Mouse (Mus musculus) megakaryocyte, embryonic 14.5 days (primary cell): ENCODE measurements around the gene Sds. TPM values are rescaled to one million over a fixed set of nuclear protein-coding genes. Genes with fewer than 3 reads are reported as not detected.

ENCODE experiments used
- H3K27me3 ChIP-seq: replicated peaks from 2 replicates; pipeline ENCODE3; 2012; ENCODE audit warnings: inconsistent platforms
- H3K36me3 ChIP-seq: replicated peaks from 2 replicates; pipeline ENCODE3; 2012; ENCODE audit warnings: low read length, inconsistent platforms, mixed read lengths
- H3K4me1 ChIP-seq: 2 replicates; pipeline ENCODE4 v1.6.1; 2012; ENCODE audit warnings: inconsistent platforms
- H3K4me3 ChIP-seq: replicated peaks from 2 replicates; pipeline ENCODE3; 2012; ENCODE audit warnings: moderate library complexity, mild to moderate bottlenecking, inconsistent platforms
- H3K9me3 ChIP-seq: 2 replicates; pipeline ENCODE4 v1.6.1; 2012; ENCODE audit warnings: inconsistent platforms
- FLI1 ChIP-seq: IDR thresholded peaks from 2 replicates; pipeline ENCODE4 v1.6.1; 2012; ENCODE audit warnings: low read length, inconsistent platforms, mixed read lengths
- GATA1 ChIP-seq: IDR thresholded peaks from 3 replicates; pipeline ENCODE4 v1.6.1; 2012; ENCODE audit warnings: mixed read lengths, low read length, inconsistent platforms, borderline replicate concordance
- polyA plus RNA-seq: library from polyadenylated mRNA; stranded (reverse); fragments of >175 nt; gene quantifications from 2 replicates; pipeline ENCODE4 v1.2.3, GENCODE M21; 2012; ENCODE audit warnings: low replicate concordance; ENCODE audit not compliant: insufficient read depth

Sds gene
- polyA plus RNA-seq, 1 experiment: not detected

DNA sequence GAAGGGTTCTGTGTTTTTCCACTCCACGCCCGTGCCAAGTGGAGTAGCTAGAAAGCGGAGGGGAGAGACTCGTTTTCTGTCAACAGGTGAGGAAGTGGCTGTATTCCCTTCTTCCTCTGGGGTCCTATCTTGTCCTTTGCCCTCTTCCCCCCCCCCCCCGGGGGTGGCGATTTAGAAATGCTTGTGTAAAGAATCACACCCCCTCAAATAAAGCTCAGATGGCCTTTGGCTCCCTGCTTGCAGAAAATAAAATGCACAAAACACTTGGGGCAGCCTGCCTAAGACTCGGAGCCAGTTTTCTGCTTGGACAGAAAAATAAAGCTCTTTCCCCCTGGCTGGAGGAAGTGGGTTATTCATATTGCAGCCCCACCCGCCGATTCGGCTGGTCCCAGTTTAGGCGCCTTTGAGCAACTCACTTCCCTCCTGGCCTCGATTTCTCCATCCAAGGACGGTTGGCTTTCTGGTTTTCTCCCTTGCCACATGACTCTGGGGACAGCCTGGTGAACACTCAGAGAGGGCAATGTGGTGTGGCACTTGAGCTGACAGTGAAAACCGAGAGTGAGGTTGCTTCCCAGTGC, 35.4 kb downstream of the Sds start:
- Histone ChIP-seq H3K27me3 (peaks cover 2% of the 10 kb centered on the region), H3K4me3 (peak overlapping the region; percentile 92), H3K9me3 (peaks cover 3% of the 10 kb centered on the region), H3K36me3 (peaks cover 30% of the 10 kb centered on the region), H3K4me1 (peaks cover 67% of the 10 kb centered on the region)
- TF ChIP-seq FLI1 (no peak), GATA1 (no peak)

DNA sequence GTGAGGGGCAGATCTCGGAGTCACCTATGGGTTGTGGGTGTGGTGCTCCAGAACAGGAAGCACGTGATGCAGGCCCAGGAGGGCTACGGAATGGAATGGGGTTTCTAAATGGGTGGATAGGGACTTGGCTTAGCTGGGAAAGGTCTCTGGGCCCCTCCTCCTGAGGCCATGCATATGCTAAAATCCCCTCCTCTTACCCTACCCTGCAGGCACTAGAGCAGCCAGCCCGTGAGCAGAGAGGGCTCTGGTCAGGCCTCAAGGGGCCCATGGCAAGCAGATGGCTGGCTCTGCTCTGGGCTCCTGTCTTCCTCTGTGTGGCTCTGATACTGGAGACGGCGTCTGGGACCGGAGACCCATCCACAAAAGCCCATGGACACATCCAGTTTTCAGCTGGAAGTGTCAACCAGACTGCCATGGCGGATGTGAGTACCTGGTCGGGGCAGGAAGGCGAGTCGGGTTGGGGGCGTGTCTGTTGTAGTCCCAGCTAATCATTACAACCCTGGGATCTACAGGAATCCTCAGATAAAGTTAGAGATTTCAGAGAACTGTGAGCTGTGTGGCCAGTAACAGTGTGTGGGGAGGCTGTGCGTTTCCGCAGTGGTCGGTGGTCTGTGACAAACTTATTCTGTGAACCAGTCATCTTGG, 36.7 kb downstream of the Sds start:
- Histone ChIP-seq H3K4me3 (peak overlapping the region; percentile 14), H3K36me3 (peaks cover 30% of the 10 kb centered on the region), H3K4me1 (peaks cover 80% of the 10 kb centered on the region)

DNA sequence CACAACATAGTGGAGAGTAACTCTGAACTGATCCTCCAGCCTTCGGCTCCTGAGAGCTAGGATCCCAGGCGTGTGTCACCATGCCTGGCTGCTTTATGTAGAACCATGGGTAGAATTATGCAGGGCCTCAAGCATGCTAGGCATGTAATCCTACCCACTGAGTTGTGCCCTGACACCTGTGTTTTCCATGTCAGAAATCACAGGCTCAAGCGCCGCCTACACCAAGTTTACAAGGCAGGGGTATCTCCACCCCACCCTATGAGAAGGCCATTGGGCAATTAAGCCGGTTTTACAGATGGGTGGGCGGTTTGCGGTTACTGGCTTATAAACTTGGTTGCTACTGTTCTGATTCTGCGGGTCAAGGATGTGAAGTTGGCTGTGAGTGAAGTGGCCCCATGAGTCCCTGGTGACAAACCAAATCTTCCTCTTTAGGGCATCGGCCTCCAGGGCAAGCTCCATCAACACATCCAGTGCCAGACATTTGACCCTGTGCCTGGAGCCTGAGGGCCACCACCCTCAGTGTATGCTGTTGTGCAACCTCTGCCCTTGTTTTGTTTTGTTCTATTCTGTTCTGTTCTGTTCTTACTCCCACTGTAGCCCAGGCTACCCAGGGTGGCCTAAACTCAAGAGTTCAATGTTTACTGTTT, 37.8 kb downstream of the Sds start:
- H3K9me3 ChIP-seq: peaks cover 3% of the 10 kb centered on the region
- peaks cover 30% of the 10 kb centered on the region for H3K36me3 ChIP-seq
- H3K4me3 ChIP-seq: no peak overlapping the region
- TF ChIP-seq GATA1 (no peak), FLI1 (no peak)
- no peaks in the 10 kb centered on the region for H3K27me3 ChIP-seq
- H3K4me1 ChIP-seq: peaks cover 74% of the 10 kb centered on the region

More for the DNA sequence above, 36.7 kb downstream of the Sds start:
- Histone ChIP-seq H3K27me3 (no peaks in the 10 kb centered on the region), H3K9me3 (peaks cover 3% of the 10 kb centered on the region)
- no peak for TF ChIP-seq FLI1
- no peak for TF ChIP-seq GATA1

DNA sequence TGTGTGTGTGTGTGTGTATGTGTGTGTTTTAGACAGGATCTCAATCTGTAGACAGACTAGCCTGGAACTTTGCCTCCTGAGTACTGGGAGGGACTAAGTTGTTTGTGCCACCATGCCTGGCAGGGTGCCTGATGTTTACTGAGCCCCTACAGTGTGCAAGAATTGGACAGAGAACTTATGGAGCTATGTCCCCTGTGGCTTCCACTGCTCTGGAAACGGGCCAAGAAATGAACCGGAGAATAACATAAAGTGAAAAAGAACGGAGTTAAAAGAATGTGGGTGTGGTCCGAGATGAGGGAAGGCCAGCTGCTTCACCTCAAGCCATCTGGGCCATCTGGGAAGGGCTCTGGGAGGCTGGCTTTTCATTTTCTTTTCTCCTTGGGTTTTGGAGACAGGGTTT, 38.4 kb downstream of the Sds start:
- Histone ChIP-seq H3K4me1 (peaks cover 76% of the 10 kb centered on the region), H3K9me3 (no peaks in the 10 kb centered on the region), H3K36me3 (peaks cover 34% of the 10 kb centered on the region), H3K4me3 (no peak overlapping the region), H3K27me3 (no peaks in the 10 kb centered on the region)
- no peak for TF ChIP-seq FLI1
- TF ChIP-seq GATA1: no peak

DNA sequence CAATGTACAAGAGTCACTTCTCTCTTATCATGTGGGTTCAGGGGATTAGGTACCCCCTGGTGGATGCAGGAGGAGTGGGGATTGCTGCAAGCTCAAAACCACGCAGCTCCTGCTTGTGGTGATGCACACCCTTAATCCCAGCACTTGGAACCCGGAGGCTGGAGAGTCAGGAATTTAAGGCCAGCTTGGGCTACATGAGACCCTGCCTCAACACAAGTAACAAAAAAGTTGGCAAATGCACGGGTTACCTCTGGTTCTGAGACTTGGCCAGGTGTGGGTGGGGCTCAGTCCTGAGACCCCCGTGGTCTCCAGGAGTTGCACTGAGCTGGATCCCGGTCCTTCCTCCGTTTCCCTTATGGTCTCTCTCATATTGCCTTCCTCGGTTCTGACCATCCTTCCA, 39.1 kb downstream of the Sds start:
- no peak overlapping the region for H3K4me3 ChIP-seq
- peaks cover 72% of the 10 kb centered on the region for H3K4me1 ChIP-seq
- no peaks in the 10 kb centered on the region for H3K27me3 ChIP-seq
- TF ChIP-seq GATA1: no peak
- TF ChIP-seq FLI1: no peak
- no peaks in the 10 kb centered on the region for H3K9me3 ChIP-seq
- H3K36me3 ChIP-seq: peaks cover 41% of the 10 kb centered on the region

DNA sequence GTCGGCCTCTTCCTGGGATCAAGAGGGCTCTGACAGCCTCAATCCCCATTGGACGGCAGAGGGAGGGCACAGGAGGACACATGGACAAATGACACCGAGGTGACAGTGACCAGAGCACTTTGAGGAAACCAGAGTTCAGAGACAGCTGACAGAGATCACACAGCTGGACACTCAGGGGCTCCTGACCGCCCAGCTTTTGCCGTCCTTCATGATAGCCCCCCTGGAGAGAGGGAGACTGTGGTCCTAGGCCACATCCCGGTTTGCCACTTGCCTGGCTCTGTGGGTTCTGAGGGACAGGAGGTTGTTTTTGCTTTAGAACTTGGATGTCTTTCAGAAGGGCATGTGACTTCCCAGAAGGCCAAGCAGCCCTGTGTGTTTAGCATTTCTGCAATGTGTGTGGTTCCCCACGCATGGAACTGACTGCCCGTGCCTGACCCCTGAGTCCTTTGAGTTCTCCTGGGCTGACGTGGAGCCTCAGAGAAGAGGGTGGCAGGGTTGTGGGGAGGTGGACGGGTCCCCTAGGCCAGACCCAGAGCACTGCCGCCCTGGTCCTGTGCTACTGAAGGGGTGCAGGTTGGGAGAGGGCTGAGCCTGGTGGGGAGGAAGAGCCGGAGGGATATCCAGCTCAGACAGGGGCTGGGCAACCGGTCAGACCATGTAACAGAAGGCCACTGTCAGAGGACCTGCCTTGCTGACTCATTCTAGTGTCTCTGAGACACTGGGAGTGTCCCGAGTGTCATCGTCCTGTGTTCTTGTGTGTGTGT, 40.1 kb downstream of the Sds start:
- Histone ChIP-seq H3K36me3 (peaks cover 51% of the 10 kb centered on the region), H3K27me3 (no peaks in the 10 kb centered on the region), H3K9me3 (no peaks in the 10 kb centered on the region), H3K4me1 (peaks cover 71% of the 10 kb centered on the region), H3K4me3 (peak overlapping the region; percentile 72)
- no peak for TF ChIP-seq FLI1
- no peak for TF ChIP-seq GATA1

DNA sequence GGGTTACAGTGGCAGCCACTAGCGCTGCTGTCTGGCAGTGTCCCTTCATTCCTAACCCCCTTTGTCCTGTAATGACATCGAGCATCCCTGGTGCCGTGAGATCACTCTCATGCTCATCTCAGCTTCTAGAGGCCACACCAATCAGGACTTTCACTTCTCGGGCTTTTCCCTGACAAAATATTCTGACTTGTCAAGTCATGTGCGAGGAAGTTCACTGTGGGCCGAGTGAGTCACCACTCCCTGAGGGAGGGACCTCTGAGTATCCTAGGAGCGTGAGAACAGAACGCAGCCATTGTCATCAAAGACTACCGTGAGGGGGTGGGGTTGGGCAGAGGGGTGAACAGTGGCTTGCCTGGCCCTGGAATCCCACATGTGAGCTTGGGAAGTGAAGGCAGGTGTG, 41.2 kb downstream of the Sds start:
- H3K4me3 ChIP-seq: peak overlapping the region; percentile 79
- no peaks in the 10 kb centered on the region for H3K27me3 ChIP-seq
- TF ChIP-seq FLI1: no peak
- no peak for TF ChIP-seq GATA1
- peaks cover 61% of the 10 kb centered on the region for H3K4me1 ChIP-seq
- H3K36me3 ChIP-seq: peaks cover 62% of the 10 kb centered on the region
- no peaks in the 10 kb centered on the region for H3K9me3 ChIP-seq

DNA sequence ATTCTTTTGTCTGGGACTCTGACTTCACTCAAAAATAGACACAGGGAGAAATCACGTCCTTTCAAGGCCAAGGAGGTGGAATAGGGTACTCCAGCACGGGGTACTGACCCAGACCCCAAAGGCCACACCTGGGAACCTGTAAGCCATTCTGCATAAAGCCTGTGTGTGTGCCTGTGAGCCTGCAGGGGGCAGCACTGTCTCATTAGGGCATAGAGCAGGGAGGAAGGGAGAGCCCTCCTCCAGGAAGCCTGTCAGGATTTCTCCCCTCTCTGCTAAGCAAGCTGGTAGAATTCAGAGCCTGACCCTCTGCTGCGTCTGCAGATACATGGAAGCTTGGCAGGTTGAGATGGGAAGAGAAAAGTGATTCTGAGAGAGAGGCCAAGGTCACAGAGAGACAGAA, 46.3 kb downstream of the Sds start:
- TF ChIP-seq GATA1: no peak
- peaks cover 74% of the 10 kb centered on the region for H3K36me3 ChIP-seq
- H3K4me3 ChIP-seq: no peak overlapping the region
- H3K4me1 ChIP-seq: peaks cover 39% of the 10 kb centered on the region
- no peaks in the 10 kb centered on the region for H3K27me3 ChIP-seq
- no peaks in the 10 kb centered on the region for H3K9me3 ChIP-seq

DNA sequence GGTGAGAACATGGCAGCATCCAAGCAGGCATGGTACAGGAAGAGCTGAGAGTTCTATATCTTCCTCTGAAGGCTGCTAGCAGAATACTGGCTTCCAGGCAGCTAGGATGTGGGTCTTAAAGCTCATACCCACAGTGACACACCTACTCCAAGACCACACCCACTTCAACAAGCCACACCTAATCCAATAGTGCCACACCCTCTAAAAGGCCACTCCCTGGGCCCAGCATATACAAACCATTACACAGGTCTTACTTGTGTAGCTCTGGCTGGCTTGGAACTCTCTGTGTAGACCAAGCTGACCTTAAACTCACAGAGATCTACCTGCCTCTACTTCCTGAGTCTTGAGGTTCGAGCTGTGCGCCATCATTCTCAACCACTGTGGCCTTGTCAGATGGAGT, 48.4 kb downstream of the Sds start:
- Histone ChIP-seq H3K4me1 (peaks cover 45% of the 10 kb centered on the region), H3K4me3 (no peak overlapping the region), H3K27me3 (no peaks in the 10 kb centered on the region), H3K9me3 (no peaks in the 10 kb centered on the region), H3K36me3 (peaks cover 84% of the 10 kb centered on the region)
- TF ChIP-seq GATA1 (no peak), FLI1 (no peak)

DNA sequence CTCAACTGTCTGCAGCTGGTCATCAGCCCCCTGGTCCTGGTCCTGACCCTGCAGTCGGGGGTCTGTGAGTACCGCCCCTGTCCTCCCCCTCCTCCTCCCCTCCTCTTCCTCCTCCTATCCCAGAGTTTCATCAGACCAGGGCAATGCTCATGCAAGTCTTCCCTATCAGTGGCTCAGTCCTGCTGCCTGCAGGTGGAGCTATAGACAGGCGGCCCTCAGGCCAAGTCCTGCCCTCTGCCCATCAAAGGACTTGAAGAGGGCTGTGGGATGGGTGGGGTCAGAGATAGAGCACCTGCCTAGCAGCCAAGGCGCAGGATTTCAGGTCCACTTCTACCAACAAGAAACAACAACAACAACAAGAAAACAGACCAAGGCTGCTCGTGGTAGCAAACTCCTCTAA, 49.4 kb downstream of the Sds start:
- Histone ChIP-seq H3K36me3 (peaks cover 82% of the 10 kb centered on the region), H3K9me3 (no peaks in the 10 kb centered on the region), H3K27me3 (no peaks in the 10 kb centered on the region), H3K4me3 (no peak overlapping the region), H3K4me1 (peaks cover 40% of the 10 kb centered on the region)
- TF ChIP-seq FLI1: no peak
- TF ChIP-seq GATA1: no peak
